Mouse (Mus musculus) kidney, adult 2 months (tissue): ENCODE results near the gene Cox19. TPM values are rescaled to one million over a fixed set of nuclear protein-coding genes. Genes with fewer than 3 reads are reported as not detected.
"Not testable (repeated sequence)": the region's sequence is repeated elsewhere in the genome, so short reads cannot be mapped to it uniquely, and the experiment has no call there.

Source experiments
- DNase-seq: peaks from one replicate; pipeline ENCODE4 v3.0.0; 2021
- H3K27ac ChIP-seq: fragments of 200-500 bp; 2 replicates; pipeline ENCODE4 v1.5.1; 2012; ENCODE audit warnings: low read depth, low read length, control low read depth, inconsistent platforms; ENCODE audit not compliant: insufficient read depth
- H3K27me3 ChIP-seq: fragments of 200-500 bp; replicated peaks from 2 replicates; pipeline ENCODE4 v1.6.1; 2012; ENCODE audit warnings: mild to moderate bottlenecking, moderate library complexity, low read length, inconsistent platforms; ENCODE audit not compliant: control insufficient read depth, insufficient read depth
- H3K36me3 ChIP-seq: fragments of 200-500 bp; 2 replicates; pipeline ENCODE4 v1.6.1; 2012; ENCODE audit warnings: mild to moderate bottlenecking, moderate library complexity, low read length, inconsistent platforms; ENCODE audit not compliant: control insufficient read depth, insufficient read depth
- H3K4me1 ChIP-seq: fragments of 200-500 bp; 2 replicates; pipeline ENCODE4 v1.6.1; 2011; ENCODE audit warnings: low read length; ENCODE audit not compliant: control insufficient read depth, insufficient read depth
- H3K4me3 ChIP-seq: fragments of 200-500 bp; 2 replicates; pipeline ENCODE4 v1.5.1; 2011; ENCODE audit warnings: mild to moderate bottlenecking, low read depth, low read length, control low read depth; ENCODE audit not compliant: insufficient read depth
- CTCF ChIP-seq: fragments of 200-500 bp; conservative IDR thresholded peaks from 2 replicates; pipeline ENCODE4 v1.5.1; 2011; ENCODE audit warnings: low read depth, mild to moderate bottlenecking, control low read depth, low read length, moderate library complexity, mixed read lengths; ENCODE audit not compliant: insufficient read depth, insufficient read length
- POLR2A ChIP-seq: fragments of 200-500 bp; IDR thresholded peaks from one replicate; pipeline ENCODE4 v1.6.1; 2011; ENCODE audit warnings: low read depth, low read length, control low read depth
- WGBS: fragments of 180-500 bp; shearing (Covaris S2); methylation state at CpG from one replicate; pipeline ENCODE4 v1.1.7; 2018; 5-methylcytosine and 5-hydroxymethylcytosine counted together
- polyA plus RNA-seq: library from polyadenylated mRNA; depleted of rRNA; stranded (reverse); fragments of >200 nt; gene quantifications from 2 replicates; pipeline ENCODE4 v1.2.3, GENCODE M21; 2012

Cox19 gene
- polyA plus RNA-seq, 1 experiment, result 114 TPM

DNA sequence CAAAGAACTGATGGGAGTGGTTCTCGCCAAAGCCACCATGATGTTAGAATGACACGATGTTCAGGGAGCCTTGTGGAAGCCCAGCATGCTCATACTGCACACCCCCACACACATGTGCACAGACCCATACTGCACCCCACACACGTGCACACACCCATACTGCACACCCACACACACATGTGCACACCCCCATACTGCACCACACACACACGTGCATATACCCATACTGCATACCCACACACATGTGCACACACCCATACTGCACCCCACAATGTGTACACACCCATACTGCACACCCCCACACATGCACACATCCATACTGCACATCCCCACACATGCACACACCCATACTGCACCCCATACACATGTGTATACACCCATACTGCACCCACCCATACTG, 15.6 kb downstream of the Cox19 start:
- TF ChIP-seq POLR2A (no peak), CTCF (no peak)
- Histone ChIP-seq H3K27me3 (no peaks in the 10 kb centered on the region), H3K27ac (no peak overlapping the region), H3K4me3 (no peak overlapping the region), H3K36me3 (no peaks in the 10 kb centered on the region), H3K4me1 (peaks cover 13% of the 10 kb centered on the region)
- WGBS, result 90% methylated on average over 4 of the region's 4 CpGs
- DNase-seq, result no peak

GRCm38 (mm10) chr5:139334394-139334793, 16.8 kb downstream of the Cox19 start:
- WGBS, result 84% methylated on average over 10 of the region's 10 CpGs
- DNase-seq, H3K27ac ChIP-seq, H3K4me3 ChIP-seq, H3K36me3 ChIP-seq, H3K27me3 ChIP-seq: not testable (repeated sequence)
- peaks cover 13% of the 10 kb centered on the region for H3K4me1 ChIP-seq

DNA sequence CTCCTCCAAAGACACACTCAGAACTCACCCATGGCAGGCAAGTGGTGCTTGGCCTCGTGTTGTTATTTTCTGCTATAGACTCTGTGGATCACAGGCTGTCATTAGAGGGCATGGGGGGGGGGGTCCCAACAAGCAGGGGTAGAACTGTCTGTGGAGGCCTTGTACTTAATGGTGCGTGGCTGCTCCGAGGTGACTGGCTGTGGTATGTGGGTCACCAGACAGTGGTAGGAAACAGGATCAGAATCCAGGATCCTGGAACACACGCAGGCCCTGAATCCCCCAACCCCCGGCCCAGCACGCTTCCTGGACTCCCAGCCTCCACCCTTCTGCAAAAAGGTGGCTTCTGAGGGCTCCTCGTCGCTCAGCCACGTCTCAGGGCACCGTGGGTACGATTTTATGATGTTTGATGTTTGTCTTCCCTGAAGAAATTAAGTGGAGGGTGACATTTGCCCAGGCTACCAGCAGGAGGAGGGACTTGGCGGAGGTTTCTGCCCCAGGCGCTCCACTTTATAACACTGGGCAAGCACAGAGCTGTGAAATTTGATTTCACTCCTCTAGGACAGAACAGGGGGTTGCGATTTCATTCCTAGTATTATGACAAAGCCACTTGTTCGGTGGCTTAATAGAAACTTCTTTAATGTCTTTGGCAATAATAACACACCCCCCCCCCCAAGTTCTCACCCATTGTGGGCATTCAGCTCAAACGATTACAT, 17.8 kb downstream of the Cox19 start:
- WGBS, result 43% methylated on average over 16 of the region's 16 CpGs
- Histone ChIP-seq H3K4me1 (peaks cover 7% of the 10 kb centered on the region), H3K27ac (peak overlapping the region; percentile 65), H3K27me3 (no peaks in the 10 kb centered on the region), H3K36me3 (no peaks in the 10 kb centered on the region), H3K4me3 (no peak overlapping the region)
- peak; percentile 23; the same call in 1 of the 2 replicates for TF ChIP-seq CTCF
- no peak for TF ChIP-seq POLR2A
- DNase-seq, result peak; percentile 70

GRCm38 (mm10) chr5:139332590-139333272, 18.5 kb downstream of the Cox19 start:
- WGBS, result 69% methylated on average over 8 of the region's 8 CpGs

GRCm38 (mm10) chr5:139331742-139332141, 19.5 kb downstream of the Cox19 start:
- peak; percentile 91 for DNase-seq
- TF ChIP-seq POLR2A (no peak), CTCF (peak; percentile 95)

More at GRCm38 (mm10) chr5:139332590-139333272, 18.5 kb downstream of the Cox19 start:
- no peak for TF ChIP-seq CTCF
- no peaks in the 10 kb centered on the region for H3K27me3 ChIP-seq
- peaks cover 4% of the 10 kb centered on the region; the same call in 1 of the 2 replicates for H3K4me1 ChIP-seq
- H3K4me3 ChIP-seq, result no peak overlapping the region
- no peaks in the 10 kb centered on the region for H3K36me3 ChIP-seq
- peak overlapping the region; percentile 65 for H3K27ac ChIP-seq
- DNase-seq, result no peak

GRCm38 (mm10) chr5:139330766-139331165, 20.5 kb downstream of the Cox19 start:
- TF ChIP-seq CTCF (no peak), POLR2A (no peak)
- H3K4me3 ChIP-seq, result no peak overlapping the region
- DNase-seq, result no peak
- no peaks in the 10 kb centered on the region for H3K27me3 ChIP-seq
- H3K27ac ChIP-seq, result no peak overlapping the region
- peaks cover 4% of the 10 kb centered on the region; the same call in 1 of the 2 replicates for H3K4me1 ChIP-seq
- 67% methylated on average over 7 of the region's 7 CpGs for WGBS
- no peaks in the 10 kb centered on the region for H3K36me3 ChIP-seq

More at GRCm38 (mm10) chr5:139331742-139332141, 19.5 kb downstream of the Cox19 start:
- H3K36me3 ChIP-seq, result no peaks in the 10 kb centered on the region
- no peak overlapping the region for H3K4me3 ChIP-seq
- H3K27me3 ChIP-seq, result no peaks in the 10 kb centered on the region
- peaks cover 4% of the 10 kb centered on the region; the same call in 1 of the 2 replicates for H3K4me1 ChIP-seq
- H3K27ac ChIP-seq, result no peak overlapping the region
- WGBS, result 16% methylated on average over 8 of the region's 8 CpGs

- DNase-seq, result no peak
- no peak overlapping the region for H3K4me3 ChIP-seq
- peaks cover 7% of the 10 kb centered on the region; the same call in 1 of the 2 replicates for H3K4me1 ChIP-seq
- WGBS, result 66% methylated on average over 7 of the region's 7 CpGs
- TF ChIP-seq CTCF (no peak), POLR2A (no peak)
- H3K36me3 ChIP-seq, result no peaks in the 10 kb centered on the region
- H3K27ac ChIP-seq, result no peak overlapping the region
- no peaks in the 10 kb centered on the region for H3K27me3 ChIP-seq
Measured at GRCm38 (mm10) chr5:139327634-139328020, 23.6 kb downstream of the Cox19 start.
